Mouse (Mus musculus) embryonic fibroblast, embryonic 13.5 days (primary cell): ENCODE measurements around the gene Mindy3.

Experiments used
- CTCF ChIP-seq: IDR thresholded peaks from 2 replicates; pipeline ENCODE4 v1.5.1; 2011; ENCODE audit warnings: mild to moderate bottlenecking, control low read depth, low read length, moderate library complexity, borderline replicate concordance; ENCODE audit not compliant: insufficient read depth
- POLR2A ChIP-seq: IDR thresholded peaks from 2 replicates; pipeline ENCODE4 v1.6.1; 2011; ENCODE audit warnings: low read depth, mild to moderate bottlenecking, control low read depth, low read length, moderate library complexity

DNA sequence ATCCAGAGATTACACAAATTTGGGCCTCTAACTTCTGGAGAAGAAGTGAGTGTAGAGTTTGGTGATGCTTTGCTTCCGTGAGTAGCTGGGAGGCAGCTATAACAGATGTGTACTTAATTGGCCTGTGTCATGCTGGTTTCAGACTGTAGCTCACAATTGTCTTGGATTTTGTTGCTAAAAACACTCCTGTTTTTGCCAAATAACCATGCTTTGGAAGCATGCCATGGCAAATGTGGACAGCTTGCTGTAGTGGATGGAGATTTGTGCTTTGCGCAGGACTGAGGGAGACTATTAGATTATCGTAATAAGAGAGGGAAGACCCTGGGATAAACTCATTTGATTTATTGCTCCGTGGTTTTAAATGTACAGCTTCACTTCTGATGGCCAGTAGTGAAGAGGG, 101.2 kb downstream of the Mindy3 start:
- TF ChIP-seq POLR2A: no peak
- TF ChIP-seq CTCF: no peak
